Mouse (Mus musculus) common myeloid progenitor, adult 5-6 weeks (primary cell): ENCODE data around the gene Olfr922. TPM values are rescaled to one million over a fixed set of nuclear protein-coding genes. Genes with fewer than 3 reads are reported as not detected.

Experiments used
- ATAC-seq: replicated peaks from 2 replicates; pipeline ENCODE4 v1.8.0; 2016; ENCODE audit warnings: low read depth, mild to moderate bottlenecking, moderate TSS enrichment, inconsistent platforms; ENCODE audit not compliant: poor library complexity, severe bottlenecking
- total RNA-seq: library from RNA; stranded (forward); fragments of 200-1000, 187-1606 nt; gene quantifications from 2 replicates; pipeline ENCODE4 v1.2.3, GENCODE M21; 2017

Olfr922 gene
- not detected in 2 replicates for total RNA-seq

GRCm38 (mm10) chr9:38814314-38814713 is at the start of gene Olfr922:
TSS of gene Olfr922 (plus strand) at chr9:38814614.
- no peak for ATAC-seq

GRCm38 (mm10) chr9:38772768-38773167 is 41.6 kb upstream of the Olfr922 start, which contains the start of gene Olfr921:
TSS of gene Olfr921 (plus strand) at chr9:38773068.
- no peak for ATAC-seq

GRCm38 (mm10) chr9:38792689-38793088 is 21.7 kb upstream of the Olfr922 start:
- ATAC-seq, result 0 out of 2 replicates have a peak, but pooled peaks have one; percentile 15

- no peak for ATAC-seq
These were observed 8.7 kb upstream of the Olfr922 start for GRCm38 (mm10) chr9:38805696-38806095.

- ATAC-seq, result peak; percentile 77
These were observed 1.1 kb downstream of the Olfr922 start for GRCm38 (mm10) chr9:38815458-38815986.

GRCm38 (mm10) chr9:38826245-38826644 is 11.8 kb downstream of the Olfr922 start, which contains the start of gene Olfr923:
TSS of gene Olfr923 (plus strand) at chr9:38826545.
- ATAC-seq, result no peak

GRCm38 (mm10) chr9:38833027-38833426 is 18.6 kb downstream of the Olfr922 start:
- no peak for ATAC-seq

GRCm38 (mm10) chr9:38844149-38844548 is 29.7 kb downstream of the Olfr922 start, which contains the start of gene Olfr924:
TSS of gene Olfr924 (plus strand) at chr9:38844449.
- no peak for ATAC-seq

GRCm38 (mm10) chr9:38854760-38855159 is 40.3 kb downstream of the Olfr922 start, which contains the start of gene Olfr26:
TSS of gene Olfr26 (plus strand) at chr9:38855060.
- ATAC-seq, result no peak

Other genes starting within 250 kb of the Olfr922 start
- gene Olfr912, start 234.4 kb upstream of the Olfr922 start, total RNA-seq, result not detected in 2 replicates
- not detected in 2 replicates for gene Olfr913, start 221.9 kb upstream of the Olfr922 start, total RNA-seq
- not detected in 2 replicates for gene Olfr914, start 209.5 kb upstream of the Olfr922 start, total RNA-seq
- gene Olfr916, start 154.7 kb upstream of the Olfr922 start, total RNA-seq, result not detected in 2 replicates
- not detected in 2 replicates for gene Olfr917, start 148.8 kb upstream of the Olfr922 start, total RNA-seq
- not detected in 2 replicates for gene Olfr918, start 140.0 kb upstream of the Olfr922 start, total RNA-seq
- not detected in 2 replicates for gene Olfr919, start 110.9 kb upstream of the Olfr922 start, total RNA-seq
- 34.5 and 37.0 TPM in 2 replicates for gene Vwa5a, start 96.3 kb upstream of the Olfr922 start, total RNA-seq
- 0.05 and 0.78 TPM in 2 replicates for gene Olfr920, start 62.3 kb upstream of the Olfr922 start, total RNA-seq
- not detected in 2 replicates for gene Olfr921, start 41.5 kb upstream of the Olfr922 start, total RNA-seq
- gene Olfr923, start 11.9 kb downstream of the Olfr922 start, total RNA-seq, result not detected in 2 replicates
- gene Olfr924, start 29.8 kb downstream of the Olfr922 start, total RNA-seq, result not detected in 2 replicates
- gene Olfr26, start 40.4 kb downstream of the Olfr922 start, total RNA-seq, result not detected in 2 replicates
- gene Olfr926, start 62.5 kb downstream of the Olfr922 start, total RNA-seq, result not detected in 2 replicates
- gene Olfr930, start 115.2 kb downstream of the Olfr922 start, total RNA-seq, result not detected in 2 replicates
- not detected in 2 replicates for gene Olfr933, start 157.7 kb downstream of the Olfr922 start, total RNA-seq
- gene Olfr934, start 173.7 kb downstream of the Olfr922 start, total RNA-seq, result not detected in 2 replicates
- not detected in 2 replicates for gene Olfr935, start 185.1 kb downstream of the Olfr922 start, total RNA-seq
- gene Olfr146, start 208.8 kb downstream of the Olfr922 start, total RNA-seq, result not detected in 2 replicates